Mouse (Mus musculus) stomach, postnatal 0 days (tissue): ENCODE data around the gene Cort.

Source experiments
- CTCF ChIP-seq: IDR thresholded peaks from 2 replicates; pipeline ENCODE4 v1.5.1; 2016; ENCODE audit warnings: antibody characterized with exemption, low read depth, mild to moderate bottlenecking, moderate library complexity
- EP300 ChIP-seq: optimal IDR thresholded peaks from 2 replicates; pipeline ENCODE3; 2016; ENCODE audit warnings: antibody characterized with exemption

DNA sequence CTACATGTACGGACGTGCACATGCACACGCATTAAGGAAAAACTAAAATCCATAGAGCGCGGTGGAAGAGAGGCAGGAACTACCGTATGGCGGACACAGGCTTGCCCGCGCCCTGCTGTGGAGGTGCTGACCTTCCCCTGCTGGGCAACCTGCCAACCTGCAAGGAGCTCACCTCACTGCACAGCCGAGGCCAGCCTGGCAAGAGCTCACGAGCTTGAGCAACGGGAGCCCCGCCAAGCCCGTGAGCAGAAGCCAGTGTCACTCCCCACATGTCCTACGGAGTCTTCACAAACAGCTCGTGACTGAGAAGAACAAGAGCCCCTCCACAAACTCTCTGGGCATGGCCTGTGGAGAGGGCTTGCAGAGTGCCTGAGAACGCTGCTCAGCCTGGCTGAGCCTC, 45.0 kb downstream of the Cort start:
- no peak for TF ChIP-seq CTCF
- no peak for TF ChIP-seq EP300
